Mouse (Mus musculus) CD8-positive naive resting alpha-beta T cell, adult 2 months (primary cell): ENCODE data around the gene Ttc6.

Experiments used
- DNase-seq, 2 experiments: peaks; one replicate each; pipeline ENCODE4 v3.0.0; 2022; ENCODE audit warnings: low read depth in 2 of 2, low spot score in 2 of 2

The Ttc6 gene

DNA sequence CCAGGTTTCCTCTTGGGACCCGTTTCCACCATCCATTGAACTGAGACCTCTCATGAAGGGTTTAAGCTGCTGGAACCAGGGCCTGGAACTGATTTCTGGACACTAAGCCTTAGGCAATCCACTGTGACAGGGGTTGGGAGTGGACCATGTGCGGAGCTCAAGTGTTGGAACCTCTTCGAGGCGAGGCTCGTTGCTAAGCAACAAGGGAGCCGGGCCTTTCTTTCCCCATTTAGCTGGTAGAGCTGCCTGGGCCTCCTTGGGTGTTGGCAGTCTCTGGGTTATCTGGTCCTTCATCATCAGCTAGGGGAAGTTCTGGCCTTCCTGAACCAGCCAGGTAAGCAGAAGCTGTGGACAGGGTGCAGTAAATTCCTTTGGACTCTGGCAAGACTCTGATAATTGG lies at the start of gene Ttc6:
Ttc6 (plus strand) TSS at position 205 of the 400 bp plus-strand sequence.
- DNase-seq = no peak

- DNase-seq = no peak
Observed at GRCm38 (mm10) chr12:57514552-57514951, 49.4 kb upstream of the Ttc6 start.

DNA sequence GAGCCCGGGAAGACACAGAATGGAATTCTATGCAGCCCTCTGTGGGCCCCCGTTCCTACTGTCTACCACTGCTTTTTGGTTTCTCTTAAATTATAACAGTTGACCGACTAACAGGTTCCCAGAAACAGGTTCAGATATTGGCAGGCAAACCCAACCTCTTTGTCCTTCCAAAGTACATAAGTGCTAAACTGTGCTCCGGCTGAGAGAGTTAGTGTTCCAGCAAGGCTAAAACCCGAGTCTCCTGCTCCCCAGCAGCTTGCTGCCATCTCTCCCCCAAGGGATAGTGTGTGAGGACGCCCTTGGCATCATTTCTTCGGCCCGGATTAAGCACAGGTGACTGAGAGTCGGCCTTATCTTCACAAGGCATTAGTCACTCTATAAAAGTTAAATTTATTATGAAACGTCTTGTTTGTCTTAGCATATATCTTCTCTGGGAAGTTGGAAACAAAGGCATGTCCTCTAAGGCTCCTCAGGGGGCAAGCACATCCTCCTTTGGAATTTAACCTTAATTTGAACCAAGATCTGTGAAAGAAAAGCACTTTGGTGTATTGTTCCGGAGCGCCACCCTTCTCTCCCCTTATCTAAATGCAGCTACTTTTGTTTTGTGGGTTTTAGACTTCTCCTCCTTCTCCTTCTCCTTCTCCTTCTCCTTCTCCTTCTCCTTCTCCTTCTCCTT lies 48.1 kb upstream of the Ttc6 start:
- no peak for DNase-seq

- no peak for DNase-seq
Observed at GRCm38 (mm10) chr12:57528335-57528734, 35.6 kb upstream of the Ttc6 start.

DNA sequence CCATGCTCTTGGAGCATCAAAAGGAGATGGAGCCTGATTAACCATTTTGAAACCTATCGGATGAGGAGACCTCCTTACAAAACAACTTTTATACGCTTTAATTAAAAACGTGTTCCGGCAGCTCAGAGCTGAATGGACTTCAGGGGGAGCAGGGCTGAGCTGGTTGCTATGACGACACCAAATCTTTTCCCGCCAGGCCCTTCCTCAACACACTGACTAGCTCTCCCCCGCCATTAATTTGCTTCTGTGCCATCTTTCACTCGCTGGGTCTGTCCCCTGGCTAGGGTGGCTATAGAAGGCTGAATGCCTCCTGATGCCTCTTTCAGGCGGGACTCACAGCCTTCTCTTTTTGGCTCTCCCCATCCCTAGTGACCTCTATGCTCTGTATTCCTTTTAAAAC lies 33.4 kb upstream of the Ttc6 start:
- DNase-seq = no peak

GRCm38 (mm10) chr12:57534517-57534878 lies 29.4 kb upstream of the Ttc6 start:
- DNase-seq = no peak

GRCm38 (mm10) chr12:57534879-57535611 lies 28.9 kb upstream of the Ttc6 start:
- no peak for DNase-seq

DNA sequence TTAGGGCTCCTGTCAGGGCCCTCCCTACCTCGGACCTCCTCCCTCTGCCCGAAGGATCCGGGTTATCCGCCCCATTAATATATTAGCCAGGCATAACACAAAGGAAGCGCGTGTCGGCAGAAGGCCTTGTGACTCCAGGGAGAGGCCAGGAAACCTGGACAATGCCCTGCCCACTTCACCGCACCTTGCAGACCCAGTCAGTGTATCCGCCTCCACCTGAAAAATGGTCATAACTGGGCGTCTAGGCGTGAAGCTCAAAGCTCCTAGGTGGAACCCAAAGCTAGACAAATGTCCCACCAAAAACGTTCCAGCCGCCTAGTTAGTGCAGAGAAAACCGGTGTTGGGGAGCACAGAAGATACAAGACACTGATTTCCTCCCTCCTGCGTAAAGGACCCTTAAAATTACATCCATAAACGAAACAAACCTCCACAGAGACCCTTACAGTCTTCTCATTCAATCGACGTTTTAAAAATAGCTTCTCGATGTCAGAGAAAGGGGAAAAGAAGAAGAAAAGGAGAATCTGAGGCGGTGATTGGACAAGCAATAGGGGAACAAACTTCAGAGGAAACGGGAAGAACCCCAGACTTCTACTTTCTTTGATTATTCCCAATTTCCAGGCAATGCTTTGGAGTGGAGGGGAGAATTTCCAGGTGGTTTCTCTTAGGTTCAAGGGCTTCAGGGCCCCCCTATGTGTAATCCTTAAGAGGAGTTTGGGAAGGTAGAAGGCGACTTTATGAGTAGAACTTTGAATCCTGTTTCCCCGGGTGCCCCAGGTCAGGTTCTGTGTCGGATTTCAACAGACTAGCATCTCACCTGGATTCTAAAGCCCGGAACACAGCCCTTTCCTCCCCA lies 27.6 kb upstream of the Ttc6 start:
- DNase-seq = no peak

- DNase-seq = no peak
Observed at GRCm38 (mm10) chr12:57536909-57537670, 26.8 kb upstream of the Ttc6 start.

- DNase-seq = no peak
Observed at GRCm38 (mm10) chr12:57537791-57538587, 25.9 kb upstream of the Ttc6 start.

DNA sequence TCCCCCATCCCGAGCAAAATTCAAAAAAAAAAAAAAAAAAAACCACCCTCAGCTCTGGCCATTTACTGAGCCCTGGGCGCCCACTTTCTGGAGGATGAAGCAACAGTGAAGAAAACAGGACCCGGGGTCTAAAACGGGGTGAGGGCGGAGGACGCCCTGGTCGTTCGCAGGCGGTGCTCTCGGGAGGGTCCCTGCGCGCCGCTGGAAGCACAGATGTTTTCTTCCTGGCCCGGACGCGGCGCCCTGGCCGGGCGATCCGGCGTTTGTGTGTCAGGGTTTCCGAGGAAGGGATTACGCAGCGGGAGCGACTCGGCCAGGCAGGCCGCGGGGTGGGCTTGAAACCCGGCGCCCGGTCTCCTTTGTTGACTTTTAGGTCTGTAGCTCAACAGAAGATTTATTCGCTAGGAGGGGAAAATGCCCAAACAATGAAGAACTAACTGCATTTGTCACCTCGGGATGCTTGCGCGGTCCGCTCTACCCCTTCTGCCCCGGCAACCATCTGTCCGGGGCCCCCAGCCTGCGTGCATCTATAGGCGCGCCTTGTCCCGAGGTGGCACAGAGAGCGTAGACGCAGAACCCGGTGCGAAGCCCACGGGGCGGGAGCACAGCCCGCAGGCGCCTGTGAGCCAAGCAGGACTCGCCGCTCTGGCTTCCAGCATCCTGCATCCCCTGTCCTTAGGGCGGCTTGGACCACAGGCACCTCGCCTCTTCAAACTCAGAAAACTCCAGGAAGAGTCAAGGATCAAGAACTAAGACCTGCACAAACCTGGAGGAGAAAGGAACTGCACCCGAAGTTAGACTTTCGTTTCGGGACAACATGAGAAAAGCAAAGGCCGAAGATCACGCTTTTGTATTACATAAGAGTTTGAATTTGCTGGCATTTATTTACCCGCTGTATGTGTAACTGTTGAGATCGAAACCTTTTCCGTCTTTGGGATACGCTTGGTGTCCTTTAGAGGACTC lies 25.0 kb upstream of the Ttc6 start:
- DNase-seq = no peak

GRCm38 (mm10) chr12:57539551-57539985 lies 24.3 kb upstream of the Ttc6 start:
- DNase-seq = no peak

- no peak for DNase-seq
Observed at GRCm38 (mm10) chr12:57541118-57541517, 22.8 kb upstream of the Ttc6 start.

GRCm38 (mm10) chr12:57541931-57542745 lies 21.8 kb upstream of the Ttc6 start:
- no peak for DNase-seq

GRCm38 (mm10) chr12:57542746-57543626 lies 20.9 kb upstream of the Ttc6 start:
- no peak for DNase-seq

DNA sequence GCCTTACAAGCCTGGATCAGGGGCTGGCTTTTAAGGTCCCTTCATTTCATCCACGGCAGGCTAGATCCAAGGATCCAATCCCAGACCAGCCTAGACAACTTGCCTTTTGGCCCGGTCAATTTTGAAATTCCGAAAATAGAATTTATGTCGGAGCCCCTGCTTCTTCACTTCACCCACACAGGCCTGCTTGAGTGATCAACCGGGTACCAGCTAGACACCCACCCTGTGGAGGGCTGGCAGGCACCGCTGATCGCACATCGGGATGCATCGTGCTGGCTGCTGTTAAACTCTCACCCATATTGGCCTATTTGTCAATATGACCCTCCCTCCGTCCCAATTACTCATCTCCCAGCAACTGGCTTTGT lies 20.3 kb upstream of the Ttc6 start:
- DNase-seq = no peak

- DNase-seq = no peak
Observed at GRCm38 (mm10) chr12:57544641-57545370, 19.1 kb upstream of the Ttc6 start.
